ENCODE assay signal across 31 mouse cellular contexts in the genomic region with DNA sequence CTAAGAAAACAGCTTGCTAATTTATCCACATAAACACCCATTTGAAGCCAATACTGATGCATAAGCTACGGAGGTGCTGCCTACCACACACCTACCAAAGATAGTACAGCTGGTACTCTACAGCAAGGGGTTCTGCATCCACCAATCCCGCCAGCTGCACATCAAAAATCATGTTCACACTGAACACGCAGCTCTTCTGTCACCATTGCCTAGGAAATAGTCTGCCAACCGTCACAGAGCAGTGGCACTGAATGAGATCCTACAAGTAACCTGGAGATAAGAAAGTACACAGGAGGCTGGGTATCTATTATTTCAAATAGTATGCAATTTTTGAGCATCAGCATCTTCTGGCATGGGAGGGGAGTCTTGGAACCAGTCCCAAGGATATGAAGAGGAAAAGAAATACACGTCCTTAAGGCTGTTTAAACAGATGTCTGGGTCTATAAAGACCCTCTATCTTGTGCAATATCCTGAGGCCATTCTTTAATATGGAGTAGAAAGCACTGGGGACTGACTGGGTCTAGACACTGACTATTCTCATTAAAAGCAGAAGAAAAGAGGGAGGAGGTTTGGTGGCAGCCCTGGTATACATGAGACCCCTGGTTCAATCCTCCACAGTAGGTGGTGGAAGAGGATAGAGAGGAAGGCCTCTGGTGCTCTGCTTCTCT. TPM values are rescaled to one million over a fixed set of nuclear protein-coding genes. Genes with fewer than 3 reads are reported as not detected.
DNase-seq lines count a peak whose midpoint lies in the region; ATAC-seq and TF ChIP-seq lines count a peak whose summit lies in the region.
"Had no signal": no experiment of that assay in that cellular context is flagged by ENCODE, and none has a peak within 500 bp of the region (broad histone marks: within the 10 kb centered on the region; RNA-seq: fewer than 3 reads in every experiment).

No protein-coding gene starts in this region.

- 59% methylated on average over 5 of the region's 5 CpGs for WGBS in liver, embryonic 12.5 days (ENCODE audit: insufficient replicate concordance)
- 71% methylated on average over 5 of the region's 5 CpGs for WGBS in liver, embryonic 11.5 days

- TF ChIP-seq CTCF in E14TG2a.4 (conservative IDR thresholded peaks at IDR 0.05; ENCODE audit: low read length): no peak

- no peak overlapping the region for H3K9ac ChIP-seq in liver, embryonic 12.5 days
- no peak overlapping the region for H3K9ac ChIP-seq in liver, embryonic 11.5 days (ENCODE audit: low read depth, low read length)
- no peak overlapping the region for H3K9ac ChIP-seq in ES-E14 (ENCODE audit: insufficient read depth, low read depth, low read length, poor library complexity, severe bottlenecking)
- H3K9ac ChIP-seq: intestine, embryonic 15.5 days; limb, embryonic 13.5 days; liver, embryonic 14.5 days had no signal

- no peak for ATAC-seq in liver, embryonic 12.5 days
- no peak for ATAC-seq in liver, embryonic 11.5 days (replicated peaks; ENCODE audit: low FRiP score)
- ATAC-seq in megakaryocyte progenitor cell, adult 5-6 weeks (replicated peaks; ENCODE audit: poor library complexity): peak; percentile 56
- ATAC-seq: hindbrain, embryonic 16.5 days; intestine, embryonic 15.5 days had no signal

- no peaks in the 10 kb centered on the region for H3K27me3 ChIP-seq in liver, embryonic 12.5 days (replicated peaks)
- no peaks in the 10 kb centered on the region for H3K27me3 ChIP-seq in liver, embryonic 11.5 days (replicated peaks; ENCODE audit: control insufficient read depth, insufficient read depth, low read length)
- H3K27me3 ChIP-seq in E14TG2a.4 (ENCODE audit: insufficient read depth, low read length): no peaks in the 10 kb centered on the region
- H3K27me3 ChIP-seq: intestine, embryonic 15.5 days; limb, embryonic 13.5 days had no signal

- peaks cover 21% of the 10 kb centered on the region for H3K36me3 ChIP-seq in liver, embryonic 12.5 days
- H3K36me3 ChIP-seq in liver, embryonic 11.5 days (ENCODE audit: control insufficient read depth, insufficient read depth, low read length): peaks cover 2% of the 10 kb centered on the region; the same call in 1 of the 2 replicates
- H3K36me3 ChIP-seq in E14TG2a.4 (ENCODE audit: insufficient read depth, low read length): peaks cover 43% of the 10 kb centered on the region
- peaks cover 8% of the 10 kb centered on the region for H3K36me3 ChIP-seq in ES-E14 (ENCODE audit: control insufficient read depth, insufficient read depth, low read length, poor library complexity, severe bottlenecking)
- H3K36me3 ChIP-seq: intestine, embryonic 15.5 days had no signal

- H3K4me2 ChIP-seq in liver, embryonic 12.5 days: no peak overlapping the region
- no peak overlapping the region for H3K4me2 ChIP-seq in liver, embryonic 11.5 days
- H3K4me2 ChIP-seq: heart, embryonic 11.5 days; intestine, embryonic 15.5 days; limb, embryonic 13.5 days had no signal

- H3K27ac ChIP-seq in liver, embryonic 12.5 days: 0 out of 2 replicates have a peak overlapping the region, but pooled peaks have one; percentile 7
- H3K27ac ChIP-seq in liver, embryonic 11.5 days (ENCODE audit: low read depth, low read length): no peak overlapping the region
- peak overlapping the region; percentile 13; the same call in 1 of the 2 replicates for H3K27ac ChIP-seq in ES-E14 (ENCODE audit: insufficient read depth, low read depth, low read length, poor library complexity, severe bottlenecking)
- H3K27ac ChIP-seq: hindbrain, embryonic 10.5 days; intestine, embryonic 15.5 days; limb, embryonic 13.5 days; liver, embryonic 14.5 days had no signal

- peaks cover 66% of the 10 kb centered on the region for H3K4me1 ChIP-seq in liver, embryonic 12.5 days
- H3K4me1 ChIP-seq in liver, embryonic 11.5 days (replicated peaks; ENCODE audit: control insufficient read depth, insufficient read depth, low read length): peaks cover 28% of the 10 kb centered on the region
- H3K4me1 ChIP-seq in E14TG2a.4 (replicated peaks; ENCODE audit: low read depth, low read length): peaks cover 90% of the 10 kb centered on the region
- H3K4me1 ChIP-seq in ES-E14 (ENCODE audit: control insufficient read depth in 2 of 2, insufficient read depth in 2 of 2, low read length in 2 of 2, poor library complexity in 1 of 2): peaks cover 22 to 33% of the 10 kb centered on the region in 2 experiments

- no peak for DNase-seq in liver, embryonic 11.5 days (ENCODE audit: low spot score)
- DNase-seq in ES-E14 (ENCODE audit: low read depth, low spot score): no peak
- DNase-seq in right cerebral cortex, adult 18-20 months: no peak
- no peak for DNase-seq in cerebellum, adult 9-10 months
- DNase-seq: adrenal gland, postnatal 14 days; cerebellum, postnatal 10 days; kidney, adult 8-10 months; kidney, postnatal 14 days; layer of hippocampus, postnatal 36 days; retina, postnatal 1 day; thymus, postnatal 14 days had no signal

- no peaks in the 10 kb centered on the region for H3K9me3 ChIP-seq in liver, embryonic 12.5 days (replicated peaks)
- H3K9me3 ChIP-seq in liver, embryonic 11.5 days (ENCODE audit: control insufficient read depth, low read length): no peaks in the 10 kb centered on the region
- H3K9me3 ChIP-seq in E14TG2a.4 (ENCODE audit: low read length) (no peaks in the 10 kb centered on the region), ES-E14 (ENCODE audit: control insufficient read depth, insufficient read depth, low read depth, low read length) (no peaks in the 10 kb centered on the region)
- H3K9me3 ChIP-seq: hindbrain, embryonic 10.5 days; intestine, embryonic 15.5 days; limb, embryonic 13.5 days had no signal

- in situ Hi-C loops in ES-E14 (cut with MboI; ENCODE audit: low sequenced_read_pairs in 2 of 2, unreplicated experiment in 2 of 2): no loop called here

- no peak overlapping the region for H3K4me3 ChIP-seq in liver, embryonic 12.5 days
- no peak overlapping the region for H3K4me3 ChIP-seq in liver, embryonic 11.5 days (ENCODE audit: low read depth, low read length)
- H3K4me3 ChIP-seq in E14TG2a.4 (replicated peaks; ENCODE audit: low read length): 0 out of 2 replicates have a peak overlapping the region, but pooled peaks have one; percentile 13
- no peak overlapping the region for H3K4me3 ChIP-seq in ES-E14 (ENCODE audit: insufficient read depth in 1 of 2, low read depth in 1 of 2, low read length in 2 of 2, poor library complexity in 1 of 2, severe bottlenecking in 1 of 2)
- H3K4me3 ChIP-seq: hindbrain, embryonic 10.5 days; intestine, embryonic 15.5 days; limb, embryonic 13.5 days had no signal

TF ChIP-seq in ES-E14, 5 proteins besides CTCF, POLR2A, EP300 and RAD21:
- no peak for TF ChIP-seq CHD2 (IDR thresholded peaks at IDR 0.05; ENCODE audit: low read depth, low read length)
TF ChIP-seq in ES-E14: peak in this region for 0.

RNA-seq across cellular contexts. Expression of a gene that starts 9.1 kb away (rescaled TPM):
- 49.6 and 53.1 TPM in 2 replicates for polyA plus RNA-seq in liver, embryonic 12.5 days (2016; fragmentation: Nextera tagmentation; extraction: Ambion mirVana)
- 67.4 and 75.0 TPM in 2 replicates for polyA plus RNA-seq in liver, embryonic 11.5 days (2014; fragmentation: Nextera tagmentation; extraction: Ambion mirVana)
- total RNA-seq in ES-E14 (2012; rRNA removed): 117 and 142 TPM in 2 replicates
- 77.9 and 81.7 TPM in 2 replicates for total RNA-seq in megakaryocyte progenitor cell, adult 5-6 weeks (2015)
- 66.0 and 72.9 TPM in 2 replicates for total RNA-seq in megakaryocyte progenitor cell, adult 5-6 weeks (2017)

RNA-seq across cellular contexts. Expression of a gene that starts 27.6 kb away (rescaled TPM):
- not detected in 2 replicates for polyA plus RNA-seq in liver, embryonic 12.5 days (2016; fragmentation: Nextera tagmentation; extraction: Ambion mirVana)
- 0.30 TPM in 1 of 2 replicates, not detected in the other for polyA plus RNA-seq in liver, embryonic 11.5 days (2014; fragmentation: Nextera tagmentation; extraction: Ambion mirVana)
- 0.48 and 0.94 TPM in 2 replicates for total RNA-seq in ES-E14 (2012; rRNA removed)
- total RNA-seq in megakaryocyte progenitor cell, adult 5-6 weeks (2015): not detected in 2 replicates
- total RNA-seq in megakaryocyte progenitor cell, adult 5-6 weeks (2017): not detected in 2 replicates
- total RNA-seq: adrenal gland, postnatal 14 days; layer of hippocampus, adult 8-10 months; left cerebral cortex, postnatal 25 days had no signal
- polyA plus RNA-seq: embryonic facial prominence, embryonic 11.5 days; forebrain, embryonic 11.5 days; frontal cortex, adult 2 months; gonadal fat pad, adult 2 months; heart, embryonic 11.5 days; heart, postnatal 0 days; hindbrain, embryonic 10.5 days; hindbrain, embryonic 16.5 days; intestine, embryonic 15.5 days; limb, embryonic 13.5 days; liver, embryonic 14.5 days; lung, embryonic 16.5 days; neural tube, embryonic 11.5 days; spleen, adult 2 months; stomach, embryonic 14.5 days had no signal

RNA-seq across cellular contexts. Expression of a gene that starts 39.0 kb away (rescaled TPM):
- polyA plus RNA-seq in liver, embryonic 12.5 days (2016; fragmentation: Nextera tagmentation; extraction: Ambion mirVana): 13.1 and 13.6 TPM in 2 replicates
- 23.4 and 26.3 TPM in 2 replicates for polyA plus RNA-seq in liver, embryonic 11.5 days (2014; fragmentation: Nextera tagmentation; extraction: Ambion mirVana)
- 22.8 and 23.3 TPM in 2 replicates for total RNA-seq in ES-E14 (2012; rRNA removed)
- 23.4 and 40.3 TPM in 2 replicates for total RNA-seq in megakaryocyte progenitor cell, adult 5-6 weeks (2015)
- total RNA-seq in megakaryocyte progenitor cell, adult 5-6 weeks (2017): 28.3 and 34.9 TPM in 2 replicates

RNA-seq across cellular contexts. Expression of a gene that starts 58.6 kb away (rescaled TPM):
- 26.3 and 28.2 TPM in 2 replicates for polyA plus RNA-seq in liver, embryonic 12.5 days (2016; fragmentation: Nextera tagmentation; extraction: Ambion mirVana)
- polyA plus RNA-seq in liver, embryonic 11.5 days (2014; fragmentation: Nextera tagmentation; extraction: Ambion mirVana): 30.4 and 32.4 TPM in 2 replicates
- total RNA-seq in ES-E14 (2012; rRNA removed): 10.4 and 11.6 TPM in 2 replicates
- total RNA-seq in megakaryocyte progenitor cell, adult 5-6 weeks (2015): 38.0 and 39.6 TPM in 2 replicates
- 47.1 and 63.8 TPM in 2 replicates for total RNA-seq in megakaryocyte progenitor cell, adult 5-6 weeks (2017)

RNA-seq across cellular contexts. Expression of a gene that starts 59.2 kb away (rescaled TPM):
- 12.0 and 13.8 TPM in 2 replicates for polyA plus RNA-seq in liver, embryonic 12.5 days (2016; fragmentation: Nextera tagmentation; extraction: Ambion mirVana)
- polyA plus RNA-seq in liver, embryonic 11.5 days (2014; fragmentation: Nextera tagmentation; extraction: Ambion mirVana): 20.0 TPM in 2 replicates
- 20.1 and 20.3 TPM in 2 replicates for total RNA-seq in ES-E14 (2012; rRNA removed)
- total RNA-seq in megakaryocyte progenitor cell, adult 5-6 weeks (2015): 42.5 and 45.9 TPM in 2 replicates
- 51.3 and 60.6 TPM in 2 replicates for total RNA-seq in megakaryocyte progenitor cell, adult 5-6 weeks (2017)
